In genomic region chr10:92721771-92722619, GRCm38 (mm10) we compare ENCODE assay signal across 8 mouse cellular contexts. TPM values are rescaled to one million over a fixed set of nuclear protein-coding genes. Genes with fewer than 3 reads are reported as not detected.
A peak's percentile ranks its signal among the peaks of the same experiment; 100 is the strongest.
DNase-seq lines count a peak whose midpoint lies in the region; ATAC-seq and TF ChIP-seq lines count a peak whose summit lies in the region.

Nedd1 (minus strand) TSS chr10:92722420.

- H3K4me2 ChIP-seq in embryonic facial prominence, embryonic 13.5 days, result peak within 1 kb of the TSS; percentile 77
- peak within 1 kb of the TSS; percentile 75 for H3K4me2 ChIP-seq in limb, embryonic 13.5 days (replicated peaks)
- peak within 1 kb of the TSS; percentile 95 for H3K4me2 ChIP-seq in midbrain, embryonic 16.5 days (ENCODE audit: low read length)

- ATAC-seq in embryonic facial prominence, embryonic 13.5 days (ENCODE audit: insufficient number of reproducible peaks, insufficient read depth, low FRiP score, low TSS enrichment, low read depth), result peak; percentile 91
- peak; percentile 99 for ATAC-seq in limb, embryonic 13.5 days (ENCODE audit: low FRiP score, low read depth)
- ATAC-seq in midbrain, embryonic 16.5 days, result peak; percentile 97

- peak within 1 kb of the TSS; percentile 94 for H3K9ac ChIP-seq in embryonic facial prominence, embryonic 13.5 days
- peak within 1 kb of the TSS; percentile 86 for H3K9ac ChIP-seq in heart, adult 2 months (ENCODE audit: low read depth, low read length)
- peak within 1 kb of the TSS; percentile 91 for H3K9ac ChIP-seq in limb, embryonic 13.5 days
- peak within 1 kb of the TSS; percentile 77 for H3K9ac ChIP-seq in midbrain, embryonic 16.5 days (ENCODE audit: low read depth, low read length)

- no peaks in the 10 kb centered on the region for H3K9me3 ChIP-seq in embryonic facial prominence, embryonic 13.5 days
- 0 out of 2 replicates have a peak, but pooled peaks cover 3% of the 10 kb centered on the region for H3K9me3 ChIP-seq in limb, embryonic 13.5 days
- no peaks in the 10 kb centered on the region for H3K9me3 ChIP-seq in midbrain, embryonic 16.5 days (replicated peaks; ENCODE audit: control insufficient read depth, low read length, poor library complexity, severe bottlenecking)

- peaks cover 17% of the 10 kb centered on the region for H3K36me3 ChIP-seq in embryonic facial prominence, embryonic 13.5 days
- peaks cover 4% of the 10 kb centered on the region; the same call in 1 of the 2 replicates for H3K36me3 ChIP-seq in heart, adult 2 months (ENCODE audit: control insufficient read depth, insufficient read depth, low read length)
- H3K36me3 ChIP-seq in limb, embryonic 13.5 days, result peaks cover 10% of the 10 kb centered on the region; the same call in 1 of the 2 replicates
- no peaks in the 10 kb centered on the region for H3K36me3 ChIP-seq in midbrain, embryonic 16.5 days (ENCODE audit: control insufficient read depth, insufficient read depth, low read length)

- H3K4me1 ChIP-seq in embryonic facial prominence, embryonic 13.5 days, result peaks cover 12% of the 10 kb centered on the region; the same call in 1 of the 2 replicates
- H3K4me1 ChIP-seq in heart, adult 2 months (ENCODE audit: control insufficient read depth, insufficient read depth, low read length), result no peaks in the 10 kb centered on the region; the same call in none of the 2 replicates
- H3K4me1 ChIP-seq in limb, embryonic 13.5 days, result 0 out of 2 replicates have a peak, but pooled peaks cover 5% of the 10 kb centered on the region
- H3K4me1 ChIP-seq in midbrain, embryonic 16.5 days (ENCODE audit: control insufficient read depth, insufficient read depth, low read length), result peaks cover 4% of the 10 kb centered on the region; the same call in 1 of the 2 replicates

- H3K4me3 ChIP-seq in embryonic facial prominence, embryonic 13.5 days, result peak within 1 kb of the TSS; percentile 91
- peak within 1 kb of the TSS; percentile 91 for H3K4me3 ChIP-seq in heart, adult 2 months
- H3K4me3 ChIP-seq in limb, embryonic 13.5 days, result peak within 1 kb of the TSS; percentile 86
- H3K4me3 ChIP-seq in midbrain, embryonic 16.5 days (ENCODE audit: low read depth, low read length), result peak within 1 kb of the TSS; percentile 84

- intact Hi-C loops in heart, adult 2 months (cut with DNase I), result no loop called here

- DNase-seq in 3134 (ENCODE audit: extremely low read depth, insufficient read length, low spot score), result peak; percentile 95
- DNase-seq in adrenal gland, postnatal 36 days, result peak; percentile 98
- DNase-seq in heart, adult 2 months, result peak; percentile 96 to 98
- peak; percentile 95 to 96 for DNase-seq in kidney, adult 8-10 months
- peak; percentile 95 to 97 for DNase-seq in spleen, postnatal 10 days (ENCODE audit: low spot score in 2 of 2)

- WGBS in embryonic facial prominence, embryonic 13.5 days, result under 1% methylated on average over 57 of the region's 57 CpGs
- WGBS in heart, adult 2 months, result 1% methylated on average over 56 of the region's 57 CpGs
- under 1% methylated on average over 48 of the region's 57 CpGs for WGBS in limb, embryonic 13.5 days
- WGBS in midbrain, embryonic 16.5 days, result under 1% methylated on average over 57 of the region's 57 CpGs

- no peaks in the 10 kb centered on the region for H3K27me3 ChIP-seq in embryonic facial prominence, embryonic 13.5 days
- H3K27me3 ChIP-seq in heart, adult 2 months (ENCODE audit: control insufficient read depth, insufficient read depth, low read length), result no peaks in the 10 kb centered on the region
- no peaks in the 10 kb centered on the region for H3K27me3 ChIP-seq in limb, embryonic 13.5 days
- no peaks in the 10 kb centered on the region for H3K27me3 ChIP-seq in midbrain, embryonic 16.5 days (ENCODE audit: control insufficient read depth, insufficient read depth, low read depth, low read length)

- no peaks in the 10 kb centered on the region for H3K79me2 ChIP-seq in heart, adult 2 months (replicated peaks; ENCODE audit: control insufficient read depth, insufficient read depth, low read length)

- TF ChIP-seq CTCF in heart, adult 2 months (IDR thresholded peaks at IDR 0.05), result no peak

- TF ChIP-seq POLR2A in heart, adult 2 months (IDR thresholded peaks at IDR 0.05; ENCODE audit: insufficient read depth, low read depth, low read length), result peak; percentile 82

- peak within 1 kb of the TSS; percentile 88 for H3K27ac ChIP-seq in embryonic facial prominence, embryonic 13.5 days
- peak within 1 kb of the TSS; percentile 69 for H3K27ac ChIP-seq in heart, adult 2 months
- H3K27ac ChIP-seq in limb, embryonic 13.5 days, result peak within 1 kb of the TSS; percentile 88
- peak within 1 kb of the TSS; percentile 74 for H3K27ac ChIP-seq in midbrain, embryonic 16.5 days (ENCODE audit: low read length)

- 0 out of 2 replicates have a peak, but pooled peaks have one; percentile 49 for TF ChIP-seq EP300 in heart, adult 2 months (IDR thresholded peaks at IDR 0.05; ENCODE audit: insufficient read depth, low read depth, low read length)

RNA-seq across cellular contexts. Expression of gene Nedd1, which starts in this region (rescaled TPM):
- total RNA-seq in adrenal gland, postnatal 36 days (2021), result 10 to 100 TPM; 14.7 to 16.6 TPM
- 38.9 and 43.0 TPM in 2 replicates for polyA plus RNA-seq in embryonic facial prominence, embryonic 13.5 days (2015; fragmentation: Nextera tagmentation; extraction: Ambion mirVana)
- 10 to 100 TPM; 23.2 to 28.4 TPM for total RNA-seq in heart, adult 2 months (2021)
- polyA plus RNA-seq in heart, adult 2 months (2012; rRNA removed), result 8.6 and 26.6 TPM in 2 replicates
- polyA plus RNA-seq in limb, embryonic 13.5 days (2015; fragmentation: Nextera tagmentation; extraction: Ambion mirVana), result 42.5 and 43.6 TPM in 2 replicates
- 11.2 and 12.3 TPM in 2 replicates for polyA plus RNA-seq in midbrain, embryonic 16.5 days (2015; fragmentation: Nextera tagmentation; extraction: Ambion mirVana)

Comparison
In these comparisons a context has a peak if more than half of its experiments do, and no peak if none do; other contexts are left out.
1. Peak in every context shown above with its lines: DNase-seq, ATAC-seq, H3K4me3 ChIP-seq and H3K27ac ChIP-seq.